Mouse (Mus musculus): ENCODE results near the gene Gm20388. TPM values are rescaled to one million over a fixed set of nuclear protein-coding genes. Genes with fewer than 3 reads are reported as not detected.
A peak's percentile ranks its signal among the peaks of the same experiment; 100 is the strongest.

Gm20388 gene
- polyA plus RNA-seq, 1 experiment from 2014 or later, result not detected

- no peak overlapping the region for H3K27ac ChIP-seq (replicated peaks)
- no peaks in the 10 kb centered on the region for H3K36me3 ChIP-seq (ENCODE audit: control insufficient read depth, insufficient read depth, low read length)
- no peak overlapping the region for H3K4me3 ChIP-seq (ENCODE audit: low read depth, low read length)
- ATAC-seq (ENCODE audit: low FRiP score, low TSS enrichment) (peak; percentile 30; the same call in 1 of the 2 replicates), DNase-seq (ENCODE audit: low spot score) (no peak)
- no peaks in the 10 kb centered on the region for H3K4me1 ChIP-seq (replicated peaks; ENCODE audit: control insufficient read depth, insufficient read depth)
- WGBS, result 40% methylated on average over 12 of the region's 12 CpGs
- TF ChIP-seq CTCF (IDR thresholded peaks at IDR 0.05; ENCODE audit: low read depth), result no peak
- no peak for TF ChIP-seq EP300 (optimal IDR thresholded peaks at IDR 0.05)
- H3K27me3 ChIP-seq (ENCODE audit: control insufficient read depth, insufficient read depth, low read length), result no peaks in the 10 kb centered on the region
- no peaks in the 10 kb centered on the region for H3K9me3 ChIP-seq (ENCODE audit: control insufficient read depth, low read length)
- H3K9ac ChIP-seq (ENCODE audit: low read length), result no peak overlapping the region
- H3K4me2 ChIP-seq (replicated peaks; ENCODE audit: low read depth), result no peak overlapping the region
These were observed 1241.8 kb downstream of the Gm20388 start for GRCm38 (mm10) chr8:121152394-121152793.

- H3K9me3 ChIP-seq (ENCODE audit: control insufficient read depth, low read length), result no peaks in the 10 kb centered on the region
- H3K4me3 ChIP-seq (ENCODE audit: low read depth, low read length), result no peak overlapping the region
- no peaks in the 10 kb centered on the region; the same call in 1 of the 2 replicates for H3K27me3 ChIP-seq (ENCODE audit: control insufficient read depth, insufficient read depth, low read length)
- no peak overlapping the region for H3K4me2 ChIP-seq (replicated peaks; ENCODE audit: low read depth)
- no peak overlapping the region for H3K27ac ChIP-seq (replicated peaks)
- DNase-seq (ENCODE audit: low spot score), result no peak
- TF ChIP-seq CTCF (IDR thresholded peaks at IDR 0.05; ENCODE audit: low read depth) (no peak), EP300 (optimal IDR thresholded peaks at IDR 0.05) (no peak)
- no peaks in the 10 kb centered on the region for H3K36me3 ChIP-seq (ENCODE audit: control insufficient read depth, insufficient read depth, low read length)
- H3K4me1 ChIP-seq (replicated peaks; ENCODE audit: control insufficient read depth, insufficient read depth), result no peaks in the 10 kb centered on the region
- H3K9ac ChIP-seq (ENCODE audit: low read length), result no peak overlapping the region
- no peak for ATAC-seq (ENCODE audit: low FRiP score, low TSS enrichment)
- WGBS, result 82% methylated on average over 7 of the region's 7 CpGs
These were observed 1246.4 kb downstream of the Gm20388 start for GRCm38 (mm10) chr8:121156990-121157491.

- Histone ChIP-seq H3K4me1 (replicated peaks; ENCODE audit: control insufficient read depth, insufficient read depth) (no peaks in the 10 kb centered on the region), H3K9ac (ENCODE audit: low read length) (no peak overlapping the region), H3K27ac (replicated peaks) (no peak overlapping the region), H3K4me3 (ENCODE audit: low read depth, low read length) (no peak overlapping the region), H3K27me3 (ENCODE audit: control insufficient read depth, insufficient read depth, low read length) (no peaks in the 10 kb centered on the region; the same call in 1 of the 2 replicates), H3K4me2 (replicated peaks; ENCODE audit: low read depth) (no peak overlapping the region), H3K36me3 (ENCODE audit: control insufficient read depth, insufficient read depth, low read length) (no peaks in the 10 kb centered on the region), H3K9me3 (ENCODE audit: control insufficient read depth, low read length) (no peaks in the 10 kb centered on the region)
- no peak for ATAC-seq (ENCODE audit: low FRiP score, low TSS enrichment)
- 62% methylated on average over 13 of the region's 13 CpGs for WGBS
- no peak for DNase-seq (ENCODE audit: low spot score)
- TF ChIP-seq EP300 (optimal IDR thresholded peaks at IDR 0.05), result no peak
- no peak for TF ChIP-seq CTCF (IDR thresholded peaks at IDR 0.05; ENCODE audit: low read depth)
These were observed 1248.2 kb downstream of the Gm20388 start for GRCm38 (mm10) chr8:121158812-121159211.

- TF ChIP-seq EP300 (optimal IDR thresholded peaks at IDR 0.05) (no peak), CTCF (IDR thresholded peaks at IDR 0.05; ENCODE audit: low read depth) (no peak)
- no peak overlapping the region for H3K4me2 ChIP-seq (replicated peaks; ENCODE audit: low read depth)
- DNase-seq (ENCODE audit: low spot score), result no peak
- no peak for ATAC-seq (ENCODE audit: low FRiP score, low TSS enrichment)
- no peaks in the 10 kb centered on the region for H3K36me3 ChIP-seq (ENCODE audit: control insufficient read depth, insufficient read depth, low read length)
- no peaks in the 10 kb centered on the region for H3K4me1 ChIP-seq (replicated peaks; ENCODE audit: control insufficient read depth, insufficient read depth)
- H3K4me3 ChIP-seq (ENCODE audit: low read depth, low read length), result no peak overlapping the region
- H3K27ac ChIP-seq (replicated peaks), result no peak overlapping the region
- no peak overlapping the region for H3K9ac ChIP-seq (ENCODE audit: low read length)
- H3K27me3 ChIP-seq (ENCODE audit: control insufficient read depth, insufficient read depth, low read length), result no peaks in the 10 kb centered on the region; the same call in 1 of the 2 replicates
- no peaks in the 10 kb centered on the region for H3K9me3 ChIP-seq (ENCODE audit: control insufficient read depth, low read length)
- WGBS, result 86% methylated on average over 5 of the region's 5 CpGs
These were observed 1250.8 kb downstream of the Gm20388 start for GRCm38 (mm10) chr8:121161437-121161836.

- WGBS, result 74% methylated on average over 4 of the region's 4 CpGs
- ATAC-seq (ENCODE audit: low FRiP score, low TSS enrichment) (no peak), DNase-seq (ENCODE audit: low spot score) (no peak)
- H3K9me3 ChIP-seq (ENCODE audit: control insufficient read depth, low read length), result no peaks in the 10 kb centered on the region
- no peaks in the 10 kb centered on the region for H3K36me3 ChIP-seq (ENCODE audit: control insufficient read depth, insufficient read depth, low read length)
- no peaks in the 10 kb centered on the region; the same call in 1 of the 2 replicates for H3K27me3 ChIP-seq (ENCODE audit: control insufficient read depth, insufficient read depth, low read length)
- TF ChIP-seq CTCF (IDR thresholded peaks at IDR 0.05; ENCODE audit: low read depth), result no peak
- no peak for TF ChIP-seq EP300 (optimal IDR thresholded peaks at IDR 0.05)
- H3K4me1 ChIP-seq (replicated peaks; ENCODE audit: control insufficient read depth, insufficient read depth), result no peaks in the 10 kb centered on the region
- no peak overlapping the region for H3K27ac ChIP-seq (replicated peaks)
- no peak overlapping the region for H3K4me2 ChIP-seq (replicated peaks; ENCODE audit: low read depth)
- no peak overlapping the region for H3K4me3 ChIP-seq (ENCODE audit: low read depth, low read length)
- H3K9ac ChIP-seq (ENCODE audit: low read length), result no peak overlapping the region
These were observed 1251.8 kb downstream of the Gm20388 start for GRCm38 (mm10) chr8:121162413-121162812.

- H3K27me3 ChIP-seq (ENCODE audit: control insufficient read depth, insufficient read depth, low read length), result no peaks in the 10 kb centered on the region; the same call in 1 of the 2 replicates
- TF ChIP-seq CTCF (IDR thresholded peaks at IDR 0.05; ENCODE audit: low read depth) (no peak), EP300 (optimal IDR thresholded peaks at IDR 0.05) (no peak)
- no peak overlapping the region for H3K4me3 ChIP-seq (ENCODE audit: low read depth, low read length)
- 58% methylated on average over 11 of the region's 11 CpGs for WGBS
- H3K36me3 ChIP-seq (ENCODE audit: control insufficient read depth, insufficient read depth, low read length), result no peaks in the 10 kb centered on the region
- H3K9ac ChIP-seq (ENCODE audit: low read length), result no peak overlapping the region
- DNase-seq (ENCODE audit: low spot score), result no peak
- H3K4me2 ChIP-seq (replicated peaks; ENCODE audit: low read depth), result no peak overlapping the region
- no peaks in the 10 kb centered on the region for H3K4me1 ChIP-seq (replicated peaks; ENCODE audit: control insufficient read depth, insufficient read depth)
- H3K27ac ChIP-seq (replicated peaks), result no peak overlapping the region
- no peaks in the 10 kb centered on the region for H3K9me3 ChIP-seq (ENCODE audit: control insufficient read depth, low read length)
- no peak for ATAC-seq (ENCODE audit: low FRiP score, low TSS enrichment)
These were observed 1252.5 kb downstream of the Gm20388 start for GRCm38 (mm10) chr8:121162906-121163695.
